Mouse (Mus musculus): ENCODE measurements around the gene Tie1.
A peak's percentile ranks its signal among the peaks of the same experiment; 100 is the strongest.

Gene Tie1

GRCm38 (mm10) chr4:118476773-118477530, 12.9 kb downstream of the Tie1 start:
- no peak for DNase-seq (ENCODE audit: low read depth, low spot score)

- no peak for DNase-seq (ENCODE audit: low read depth, low spot score)
Observed at GRCm38 (mm10) chr4:118472687-118473086, 17.2 kb downstream of the Tie1 start.

GRCm38 (mm10) chr4:118471281-118471680, 18.6 kb downstream of the Tie1 start:
- no peak for DNase-seq (ENCODE audit: low read depth, low spot score)

- DNase-seq (ENCODE audit: low read depth, low spot score), result no peak
Observed at GRCm38 (mm10) chr4:118465697-118466163, 24.1 kb downstream of the Tie1 start.

GRCm38 (mm10) chr4:118464956-118465355, 24.9 kb downstream of the Tie1 start:
- no peak for DNase-seq (ENCODE audit: low read depth, low spot score)

- no peak for DNase-seq (ENCODE audit: low read depth, low spot score)
Observed at GRCm38 (mm10) chr4:118457345-118457975, 32.4 kb downstream of the Tie1 start, which contains the start of gene Mpl. Mpl (minus strand) TSS chr4:118457513.

- DNase-seq (ENCODE audit: low read depth, low spot score), result no peak
Observed at GRCm38 (mm10) chr4:118446415-118447153, 43.3 kb downstream of the Tie1 start.

- DNase-seq (ENCODE audit: low read depth, low spot score), result no peak
Observed at GRCm38 (mm10) chr4:118445781-118446414, 44.0 kb downstream of the Tie1 start.

- DNase-seq (ENCODE audit: low read depth, low spot score), result no peak
Observed at GRCm38 (mm10) chr4:118445088-118445487, 44.8 kb downstream of the Tie1 start.

- no peak for DNase-seq (ENCODE audit: low read depth, low spot score)
Observed at GRCm38 (mm10) chr4:118437829-118438253, 52.0 kb downstream of the Tie1 start.

- DNase-seq (ENCODE audit: low read depth, low spot score), result peak; percentile 96
Observed at GRCm38 (mm10) chr4:118436820-118437603, 52.8 kb downstream of the Tie1 start, which contains the start of gene Cdc20. Cdc20 (minus strand) TSS chr4:118437352.

GRCm38 (mm10) chr4:118432332-118432731, 57.5 kb downstream of the Tie1 start:
- DNase-seq (ENCODE audit: low read depth, low spot score), result no peak

GRCm38 (mm10) chr4:118429215-118429895, 60.5 kb downstream of the Tie1 start:
- DNase-seq (ENCODE audit: low read depth, low spot score), result no peak

GRCm38 (mm10) chr4:118428531-118429214, 61.2 kb downstream of the Tie1 start:
- no peak for DNase-seq (ENCODE audit: low read depth, low spot score)

- peak; percentile 40 for DNase-seq (ENCODE audit: low read depth, low spot score)
Observed at GRCm38 (mm10) chr4:118427768-118428451, 62.0 kb downstream of the Tie1 start, which contains the start of gene Elovl1. Elovl1 (plus strand) TSS chr4:118428093.

- DNase-seq (ENCODE audit: low read depth, low spot score), result no peak
Observed at GRCm38 (mm10) chr4:118427415-118427767, 62.5 kb downstream of the Tie1 start.

- DNase-seq (ENCODE audit: low read depth, low spot score), result no peak
Observed at GRCm38 (mm10) chr4:118425374-118425773, 64.5 kb downstream of the Tie1 start.

- DNase-seq (ENCODE audit: low read depth, low spot score), result no peak
Observed at GRCm38 (mm10) chr4:118424541-118425160, 65.2 kb downstream of the Tie1 start.

GRCm38 (mm10) chr4:118421384-118421783, 68.5 kb downstream of the Tie1 start:
- DNase-seq (ENCODE audit: low read depth, low spot score), result no peak

All from WW6 (cell line).